Mouse (Mus musculus): ENCODE results near the gene Itpkb. TPM values are rescaled to one million over a fixed set of nuclear protein-coding genes. Genes with fewer than 3 reads are reported as not detected.
A peak's percentile ranks its signal among the peaks of the same experiment; 100 is the strongest.

The Itpkb gene
- total RNA-seq, 2 experiments from 2014 or later, result 18.4 to 22.3 TPM

DNA sequence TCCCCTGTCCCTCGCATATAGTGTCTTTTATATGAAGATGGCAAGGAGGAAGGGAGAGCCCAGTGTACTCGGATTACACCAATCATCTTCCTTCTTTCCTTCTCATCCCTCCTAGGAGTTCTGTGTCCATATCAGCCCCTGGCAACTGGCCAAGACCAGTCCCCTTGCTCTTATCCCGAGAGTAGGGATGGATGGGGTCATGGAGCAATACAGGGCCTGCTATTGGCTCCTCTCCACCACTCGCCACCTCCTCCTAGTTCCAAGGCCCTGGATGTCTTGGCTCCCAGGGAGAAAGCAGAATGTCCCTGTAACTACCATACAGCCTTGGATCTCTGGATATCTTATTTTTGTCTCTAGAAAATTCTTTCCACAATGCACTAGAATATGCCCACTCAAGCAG, 84.8 kb downstream of the Itpkb start:
- DNase-seq (ENCODE audit: low spot score in 2 of 2), result no peak

DNA sequence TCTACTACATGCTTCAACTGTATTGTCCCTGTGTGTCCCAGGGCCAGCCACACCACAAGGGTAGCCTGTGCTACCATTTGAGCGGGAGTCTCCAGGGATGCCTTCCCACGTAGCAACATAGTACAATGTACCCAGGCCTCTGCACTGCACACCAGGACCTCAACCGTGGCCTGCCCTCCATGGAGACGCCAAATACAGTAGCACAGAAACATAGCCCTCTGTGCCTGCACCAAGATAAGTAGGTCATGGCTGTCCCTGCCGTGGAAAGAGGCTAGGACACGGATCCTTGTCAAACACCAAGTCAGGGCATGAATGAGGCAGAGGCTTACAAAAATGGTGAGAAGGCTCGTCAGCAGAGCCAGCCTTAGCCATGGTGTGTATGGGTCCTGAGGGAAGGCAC, 85.6 kb downstream of the Itpkb start:
- DNase-seq (ENCODE audit: low spot score in 2 of 2), result no peak

DNA sequence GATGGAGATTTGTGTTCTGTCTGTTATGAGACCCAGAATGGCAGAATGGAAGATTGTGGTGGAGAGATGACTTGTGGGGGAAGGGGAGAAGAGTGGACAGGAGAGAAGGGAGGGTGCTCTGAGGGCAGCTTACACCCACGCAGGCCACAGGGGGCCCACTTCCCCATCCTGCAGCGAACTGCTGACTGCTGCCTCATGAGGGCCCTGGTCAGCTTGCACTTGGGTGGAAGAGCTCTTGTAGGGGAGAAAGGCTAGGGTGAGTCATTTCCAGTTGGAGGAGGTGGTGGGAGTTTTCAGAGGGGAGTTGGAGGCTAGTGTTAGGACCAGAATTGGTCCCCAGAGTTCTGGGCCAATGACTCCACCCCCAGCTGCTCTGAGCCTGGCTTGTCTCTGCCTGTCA, 86.8 kb downstream of the Itpkb start:
- DNase-seq (ENCODE audit: low spot score in 2 of 2), result no peak

DNA sequence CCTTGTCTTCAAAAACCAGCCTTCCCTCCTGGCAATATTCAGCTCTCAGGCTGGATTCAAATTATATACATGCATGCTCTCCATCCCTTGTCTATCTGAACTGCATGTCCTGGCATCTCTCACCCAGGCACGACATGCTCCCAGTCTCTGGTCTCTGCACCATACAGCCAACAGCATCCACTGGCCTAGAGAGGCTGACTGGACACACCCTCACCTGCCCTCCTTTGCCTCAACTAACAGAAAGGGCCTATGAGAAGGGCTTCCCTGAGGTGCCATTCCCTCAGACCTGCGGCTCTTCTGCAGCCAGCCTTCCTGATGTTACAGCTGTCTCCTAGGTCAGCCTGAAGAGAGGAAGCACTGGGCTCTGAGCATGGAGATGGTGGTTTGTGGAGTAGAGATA, 88.8 kb downstream of the Itpkb start:
- DNase-seq (ENCODE audit: low spot score in 2 of 2), result no peak

DNA sequence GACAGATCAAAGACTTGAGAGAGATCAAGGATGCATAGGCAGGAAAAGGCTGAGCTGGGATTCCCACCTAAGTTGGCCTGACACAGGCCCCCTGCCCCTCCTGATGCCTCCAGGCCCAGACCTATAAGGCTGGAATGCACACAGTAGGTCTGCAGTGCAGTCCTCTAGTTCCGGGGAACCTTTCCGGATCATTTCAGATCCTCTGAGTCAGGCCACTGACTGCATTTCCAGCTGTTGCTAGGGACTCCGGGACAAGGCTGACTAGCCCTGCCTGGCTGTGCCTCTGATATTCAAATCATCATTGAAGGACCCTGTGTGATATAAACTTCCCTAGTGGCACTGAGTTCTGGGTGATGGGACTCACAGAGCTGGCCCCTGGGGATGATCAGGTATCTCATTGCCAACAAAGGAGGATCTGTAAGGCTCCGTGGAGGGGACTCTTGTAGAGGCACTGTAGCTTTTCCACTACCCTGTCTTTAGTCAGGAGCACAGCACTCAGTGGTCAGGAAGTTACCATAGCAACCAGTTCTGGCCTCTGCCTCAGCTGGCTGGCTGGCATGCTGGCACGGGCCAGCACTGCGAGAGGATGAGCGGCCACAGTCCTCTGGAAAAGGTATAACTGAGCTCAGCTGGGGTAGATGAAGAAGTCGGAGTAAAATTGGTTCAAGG, 90.3 kb downstream of the Itpkb start:
- peak; percentile 38 to 67 for DNase-seq (ENCODE audit: low spot score in 2 of 2)

DNA sequence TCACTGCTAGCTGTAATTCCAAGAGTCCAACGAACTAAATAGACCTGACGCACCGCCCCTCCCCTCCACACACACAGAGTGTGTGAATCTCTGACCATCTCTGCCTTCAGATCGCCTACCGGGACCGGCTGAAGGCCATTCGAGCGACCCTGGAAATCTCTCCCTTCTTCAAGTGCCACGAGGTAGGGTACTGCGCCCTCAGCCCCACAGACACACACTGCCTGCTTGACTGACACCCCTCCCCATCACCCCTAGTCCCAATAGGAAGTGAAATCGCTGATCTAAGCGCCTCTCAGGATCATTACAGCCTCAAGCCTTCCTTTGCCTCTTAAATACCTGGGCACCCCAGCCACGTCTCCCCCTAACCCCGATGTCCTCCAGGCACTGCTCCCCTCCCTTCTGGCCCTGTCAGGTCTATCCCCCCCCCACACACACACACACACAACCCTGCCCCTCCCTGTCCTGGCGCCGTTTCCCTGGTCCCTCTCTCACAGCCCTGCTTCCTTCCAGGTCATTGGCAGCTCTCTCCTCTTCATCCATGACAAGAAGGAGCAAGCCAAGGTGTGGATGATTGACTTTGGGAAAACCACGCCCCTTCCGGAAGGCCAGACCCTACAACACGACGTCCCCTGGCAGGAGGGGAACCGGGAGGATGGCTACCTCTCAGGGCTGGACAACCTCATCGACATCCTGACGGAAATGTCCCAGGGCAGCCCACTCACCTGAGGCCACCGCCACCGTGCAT, 91.1 kb downstream of the Itpkb start:
- no peak for DNase-seq (ENCODE audit: low spot score in 2 of 2)

DNA sequence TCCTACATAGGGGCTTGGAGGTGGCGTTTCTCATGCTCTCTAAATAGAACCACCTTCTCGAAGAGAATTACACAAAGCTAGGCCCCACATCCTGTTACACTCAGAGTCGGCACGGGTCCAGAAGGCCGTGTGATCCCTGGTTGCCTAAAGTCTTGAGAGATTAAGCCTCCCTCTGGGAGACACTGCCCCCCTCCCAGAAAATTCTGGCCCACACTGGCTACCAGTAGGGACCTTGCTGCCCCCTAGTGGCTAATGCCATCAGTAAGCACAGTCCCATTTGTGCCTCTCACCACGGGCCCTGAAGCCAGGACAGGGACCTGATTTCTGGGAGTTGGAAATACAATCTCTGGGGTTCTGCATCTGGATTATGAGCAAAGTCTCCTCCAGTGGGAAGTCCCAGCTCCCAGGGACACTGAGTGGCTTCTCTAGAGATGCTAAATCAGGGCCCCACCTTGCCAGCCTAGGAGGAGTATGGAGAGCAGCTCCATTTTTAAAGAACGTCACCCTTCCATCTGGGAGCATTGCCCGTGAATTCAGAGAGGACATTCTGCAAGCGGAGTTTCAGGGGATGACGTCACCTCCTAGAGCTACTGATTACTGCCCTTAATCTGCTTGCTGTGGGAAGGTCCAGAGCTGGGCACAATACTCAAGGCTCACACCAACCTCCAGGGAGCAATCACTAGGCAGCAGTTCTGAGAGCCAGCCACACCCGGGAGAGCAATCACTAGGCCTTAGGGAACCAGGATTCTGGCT, 92.0 kb downstream of the Itpkb start:
- peak; percentile 69 to 78 for DNase-seq (ENCODE audit: low spot score in 2 of 2)

DNA sequence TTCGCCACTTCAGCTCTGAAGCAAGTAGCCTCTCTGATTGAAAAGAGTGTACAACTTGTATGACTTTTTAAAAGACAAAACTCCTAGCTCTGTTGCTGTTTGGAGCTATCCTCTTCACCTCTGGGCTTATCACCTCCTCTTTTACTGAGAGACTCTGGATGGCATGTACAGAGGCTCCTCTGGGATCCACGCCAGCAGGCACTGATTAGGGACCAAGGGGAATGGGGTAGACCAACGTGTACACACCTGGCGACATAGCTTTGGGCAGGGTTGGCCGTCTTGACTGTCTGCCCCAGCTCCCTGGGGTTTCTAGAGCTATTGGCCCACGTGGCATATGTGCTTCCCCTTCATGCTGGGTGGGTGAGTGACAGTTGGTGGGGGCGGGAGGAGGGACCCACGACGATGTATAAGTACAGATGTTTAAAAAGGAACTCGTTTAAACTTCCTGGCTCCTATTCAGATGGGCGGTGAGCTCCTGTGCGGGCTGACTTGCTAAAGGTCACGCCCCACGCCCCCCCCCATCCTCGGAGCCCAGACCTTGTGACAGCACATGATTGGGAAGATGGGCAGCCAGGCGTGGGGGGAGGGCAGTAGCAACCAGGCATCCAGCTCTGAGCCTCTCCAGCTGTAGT, 92.8 kb downstream of the Itpkb start:
- no peak for DNase-seq (ENCODE audit: low spot score in 2 of 2)

DNA sequence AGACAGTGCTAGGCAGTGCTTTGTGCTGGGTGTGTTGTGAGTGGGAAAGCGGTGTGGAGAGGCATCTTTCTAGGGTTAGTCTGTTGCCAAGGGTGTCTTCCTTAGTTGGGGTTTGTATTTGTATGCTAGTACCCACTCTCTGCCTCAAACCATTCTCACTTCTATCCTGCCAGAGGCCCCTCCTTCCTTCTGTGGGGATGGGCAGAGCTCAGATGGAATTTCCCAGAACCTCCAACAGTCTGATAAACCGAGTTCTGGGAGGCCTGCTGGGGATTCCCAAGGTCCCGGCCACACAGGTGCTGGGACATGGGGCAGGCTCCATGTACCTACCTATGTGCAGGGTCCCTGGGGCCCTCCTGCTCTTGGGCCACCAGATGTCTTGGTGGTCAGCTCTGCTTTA, 93.6 kb downstream of the Itpkb start:
- no peak for DNase-seq (ENCODE audit: low spot score in 2 of 2)

DNA sequence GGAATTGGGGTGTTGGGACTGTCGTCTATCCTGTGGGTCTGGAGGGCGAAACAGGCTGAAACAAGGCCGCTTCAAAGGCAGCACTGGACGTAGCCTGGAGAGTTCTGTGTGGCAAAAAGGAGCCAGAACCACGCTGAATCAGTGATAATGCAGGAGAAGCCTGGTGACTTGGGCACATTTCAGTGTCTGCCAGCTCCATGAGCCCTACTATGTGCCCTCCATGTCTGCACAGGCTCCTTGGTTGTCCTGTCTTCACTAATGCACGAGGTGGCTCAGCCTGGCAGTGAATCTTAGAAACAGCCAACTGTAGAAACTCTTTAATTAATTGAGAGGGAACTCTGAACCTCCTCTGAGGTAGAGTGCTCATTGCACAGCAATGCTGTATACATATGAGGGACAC, 96.1 kb downstream of the Itpkb start:
- no peak for DNase-seq (ENCODE audit: low spot score in 2 of 2)

DNA sequence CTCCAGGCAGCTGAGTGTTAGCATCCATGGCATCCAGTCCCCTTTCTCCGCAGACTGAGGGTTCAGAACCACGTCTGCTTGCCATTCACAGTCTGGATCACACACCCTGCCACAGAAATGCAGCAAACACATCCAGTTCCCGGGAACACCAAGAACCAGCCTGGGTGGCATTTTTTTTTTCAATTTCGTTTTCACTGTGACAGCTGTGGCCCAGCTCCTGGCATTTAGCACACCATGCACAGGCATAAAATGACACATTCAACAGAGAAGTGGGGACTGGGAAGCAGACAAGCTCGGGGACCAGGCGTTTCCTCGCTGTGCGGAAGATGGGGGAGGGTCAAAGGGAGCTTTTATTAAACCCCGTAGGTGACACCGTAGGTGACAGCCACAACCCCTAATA, 97.4 kb downstream of the Itpkb start:
- DNase-seq (ENCODE audit: low spot score in 2 of 2), result peak; percentile 60 to 73

DNA sequence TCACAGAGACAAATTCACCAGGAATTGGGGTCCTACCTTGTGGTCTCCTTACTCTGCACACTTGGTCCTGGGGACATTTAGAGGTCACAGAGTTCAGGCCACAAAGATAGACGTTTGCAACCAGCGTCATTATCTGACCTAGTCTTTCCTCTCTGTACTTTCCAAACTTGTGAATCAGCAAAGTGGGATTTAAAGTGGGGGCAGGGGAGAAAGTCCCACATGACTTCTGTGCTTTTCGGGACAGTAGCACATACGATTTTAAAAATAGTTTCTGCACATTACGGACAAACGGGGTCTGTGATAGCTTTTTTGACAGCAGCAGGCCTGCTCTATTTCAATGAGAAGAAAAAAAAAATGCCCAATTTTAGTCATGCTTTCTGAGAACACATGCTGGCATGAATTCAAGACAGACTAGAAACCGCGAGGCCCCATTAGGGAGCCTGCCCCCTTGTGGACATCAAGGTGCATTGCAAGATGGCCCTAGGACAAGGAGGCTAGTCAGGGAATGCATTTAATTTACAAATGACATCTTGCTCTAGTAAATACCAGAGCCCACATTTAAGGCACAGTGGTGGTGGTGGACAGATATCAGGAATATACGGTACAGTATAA, 97.9 kb downstream of the Itpkb start:
- peak; percentile 72 to 87 for DNase-seq (ENCODE audit: low spot score in 2 of 2)

DNA sequence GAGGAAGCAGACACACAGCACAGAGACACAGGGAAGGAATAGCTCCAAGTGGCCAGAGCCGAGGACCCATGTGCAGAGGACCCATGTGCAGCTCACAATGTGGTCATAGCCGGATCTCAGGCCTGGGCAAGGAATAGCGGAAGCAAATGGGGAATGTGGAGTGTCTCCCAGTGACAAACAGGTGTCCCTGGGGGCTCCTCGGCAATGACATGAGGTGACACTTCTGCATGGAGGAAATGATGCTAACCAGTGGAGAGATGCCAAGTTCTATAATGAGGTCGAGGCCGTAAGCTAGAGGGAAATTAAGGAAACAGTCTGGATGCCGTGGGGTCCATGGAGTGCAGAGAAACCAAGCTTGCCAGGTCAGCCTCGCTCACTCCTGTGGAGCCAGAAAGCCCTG, 98.6 kb downstream of the Itpkb start:
- no peak for DNase-seq (ENCODE audit: low spot score in 2 of 2)

DNA sequence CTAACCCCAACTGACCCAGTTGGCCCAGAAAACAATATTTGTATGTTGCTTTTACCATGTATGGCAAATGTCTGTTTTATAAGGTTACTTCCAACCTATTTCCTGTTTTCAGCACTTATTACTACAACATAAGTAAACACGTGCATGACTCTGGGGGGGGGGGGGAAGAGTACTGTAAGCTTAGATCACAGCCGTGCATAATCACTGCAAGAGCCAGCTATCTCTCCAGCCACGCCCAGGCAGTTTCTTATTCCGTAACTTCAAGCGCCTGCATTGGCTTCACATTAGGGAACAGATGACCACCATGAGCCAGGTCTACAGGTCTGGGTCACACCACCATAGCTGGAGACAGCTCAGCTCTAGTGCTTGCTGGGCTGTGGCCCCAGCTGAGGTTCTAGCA, 99.5 kb downstream of the Itpkb start:
- DNase-seq (ENCODE audit: low spot score in 2 of 2), result no peak

DNA sequence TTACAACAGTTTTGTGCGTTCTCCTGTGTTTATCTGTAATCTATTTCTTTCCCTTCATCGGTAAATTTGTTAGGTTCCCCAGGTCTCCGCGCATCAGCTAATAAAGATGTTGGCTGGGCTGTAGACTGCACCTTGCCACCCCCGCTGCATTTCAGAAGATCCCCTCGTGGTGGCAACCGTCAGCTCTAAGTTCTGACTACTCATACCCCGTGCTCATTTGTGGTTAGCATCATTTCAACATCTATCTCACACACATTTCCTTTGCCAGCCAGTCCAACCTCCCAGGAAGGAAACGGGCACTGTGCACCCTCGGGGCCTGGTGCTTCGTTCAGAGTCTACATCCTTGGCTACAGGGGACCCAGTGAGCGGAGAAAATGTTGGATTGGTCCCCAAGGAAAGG, 101.5 kb downstream of the Itpkb start:
- DNase-seq (ENCODE audit: low spot score in 2 of 2), result peak in 1 of 2 experiments; percentile 43

DNA sequence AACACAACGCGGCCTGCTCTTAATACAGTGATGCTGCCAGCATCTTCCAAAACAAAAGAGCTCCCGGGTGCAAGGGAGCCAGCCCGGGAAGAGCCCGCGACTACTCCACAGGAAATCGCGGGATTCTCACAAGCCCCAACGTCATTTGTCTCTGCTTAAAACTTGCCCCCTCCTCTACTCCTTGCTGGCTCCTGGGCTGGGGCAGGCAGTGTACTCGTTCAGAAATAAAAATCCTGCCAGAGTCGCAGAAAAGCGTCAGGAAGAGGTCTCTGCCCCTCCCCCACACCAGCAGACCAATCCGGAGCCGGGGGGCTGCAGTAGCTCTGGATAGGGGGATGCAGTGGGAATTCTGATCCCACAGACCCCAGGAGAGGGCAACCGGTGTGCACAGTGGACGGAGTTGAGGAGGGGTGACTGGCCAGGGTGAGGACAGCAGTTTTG, 102.8 kb downstream of the Itpkb start:
- no peak for DNase-seq (ENCODE audit: low spot score in 2 of 2)

DNA sequence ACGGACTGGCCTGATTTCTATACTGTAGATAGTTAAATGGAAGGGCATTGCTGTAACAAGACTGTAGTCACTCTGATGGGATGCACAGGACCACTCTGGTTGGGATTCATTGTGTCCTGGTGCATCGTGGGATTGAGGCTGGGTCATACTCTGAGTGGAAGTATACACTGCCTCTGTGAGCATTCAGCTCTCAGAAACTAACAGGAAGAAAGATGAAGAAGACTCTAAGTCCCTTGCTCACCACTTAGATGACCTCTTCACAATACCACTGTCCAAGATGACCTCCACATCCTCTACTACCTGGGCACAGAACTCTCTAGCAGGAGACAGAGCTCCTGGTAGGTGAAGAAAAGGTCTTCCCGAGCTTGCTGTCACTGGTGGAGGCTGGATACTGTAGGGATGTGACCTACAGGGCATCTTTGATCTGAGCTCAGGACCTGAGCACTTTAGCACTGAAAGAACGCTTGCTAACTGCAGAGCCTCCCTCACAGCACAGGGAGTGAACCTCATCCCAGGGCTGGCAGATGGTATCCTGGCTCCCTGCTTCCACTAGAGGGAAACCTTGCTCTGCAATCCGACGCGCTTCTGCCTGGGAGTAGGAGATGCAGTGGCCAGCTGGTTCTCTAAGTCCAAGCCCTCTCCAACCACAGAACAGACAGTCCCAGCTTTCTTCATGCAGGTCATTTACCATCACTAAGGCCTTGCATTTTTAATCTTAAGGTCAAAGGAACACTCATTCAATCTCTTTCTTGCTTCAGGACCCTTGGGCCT, 103.7 kb downstream of the Itpkb start:
- DNase-seq (ENCODE audit: low spot score in 2 of 2), result peak; percentile 63 to 83

DNA sequence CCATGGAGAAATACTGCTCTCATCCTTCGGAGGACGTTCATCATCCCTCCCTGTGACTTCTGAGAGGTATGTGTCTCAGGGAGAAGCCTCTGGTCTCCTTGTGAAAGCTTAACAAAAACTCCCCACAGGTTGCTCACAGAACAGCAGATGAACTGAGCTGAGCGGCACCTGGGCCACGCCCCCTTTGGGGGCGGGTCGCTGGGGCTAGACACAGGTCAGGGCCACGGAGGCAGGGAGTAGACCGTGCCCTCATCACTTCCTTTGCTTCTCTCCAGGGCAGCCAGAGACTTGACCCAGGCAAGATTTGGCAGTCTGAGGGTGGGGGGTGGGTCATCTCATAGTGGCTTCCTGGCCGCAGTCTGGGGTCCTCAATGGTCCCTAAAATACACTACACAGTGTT, 104.6 kb downstream of the Itpkb start:
- DNase-seq (ENCODE audit: low spot score in 2 of 2), result no peak

DNA sequence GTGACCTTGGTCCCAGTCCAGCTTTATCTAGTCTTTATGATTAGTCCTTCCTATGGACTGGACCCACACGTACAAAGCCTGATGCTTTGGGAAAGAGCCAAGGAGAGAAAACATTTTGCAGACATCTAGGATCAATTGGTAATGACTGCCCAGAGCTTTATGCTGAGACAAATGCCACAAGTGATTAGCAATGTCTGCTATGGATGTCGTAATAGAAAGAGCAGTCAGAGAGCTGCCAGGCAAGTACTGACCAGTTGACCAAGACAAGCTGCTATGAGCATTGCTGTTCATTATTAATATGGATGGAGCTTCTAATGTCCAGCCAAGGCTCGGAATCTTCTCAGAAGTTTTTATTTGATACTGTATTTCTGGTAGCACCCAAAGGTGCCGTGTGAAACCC, 109.2 kb downstream of the Itpkb start:
- DNase-seq (ENCODE audit: low spot score in 2 of 2), result no peak

DNA sequence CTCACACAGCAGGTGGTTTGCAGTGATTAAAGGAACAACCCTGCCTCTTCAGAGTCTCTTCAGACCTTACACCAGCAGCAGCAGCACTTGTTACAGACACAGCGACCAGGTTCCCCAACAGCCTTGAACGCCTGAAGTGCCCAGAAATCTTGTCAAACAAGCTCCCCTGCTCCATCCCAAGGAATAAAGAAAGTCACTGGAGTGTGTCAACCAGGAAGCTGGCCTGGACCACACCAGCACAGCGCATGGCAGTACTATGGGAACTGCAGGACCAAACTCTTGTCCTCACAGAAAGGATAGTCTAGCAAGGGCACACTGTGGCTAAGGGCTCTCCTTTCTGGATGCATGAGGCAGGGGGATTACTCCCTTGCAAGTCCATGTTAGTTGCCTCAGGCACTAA, 114.1 kb downstream of the Itpkb start:
- DNase-seq (ENCODE audit: low spot score in 2 of 2), result no peak

DNA sequence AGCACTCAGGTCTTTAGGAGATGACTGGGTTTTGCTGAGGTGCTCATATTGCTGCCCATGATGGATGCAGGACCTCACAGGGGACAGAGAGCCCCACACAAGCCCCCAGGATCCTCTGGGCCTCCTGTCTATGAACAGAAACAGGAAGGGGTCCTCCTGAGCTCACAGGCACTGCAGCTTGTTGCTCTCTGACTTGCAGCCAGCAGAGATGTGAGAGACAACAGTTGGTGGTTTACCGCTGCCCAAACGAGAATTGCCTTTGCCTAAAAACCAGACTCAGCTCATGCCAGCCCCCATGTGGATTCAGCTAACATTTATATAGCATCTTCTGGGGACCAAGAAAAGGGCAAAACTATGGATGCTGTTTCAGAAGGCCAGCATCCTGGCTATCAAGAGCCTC, 119.4 kb downstream of the Itpkb start:
- no peak for DNase-seq (ENCODE audit: low spot score in 2 of 2)
